Mouse (Mus musculus) hindbrain, postnatal 0 days (tissue): ENCODE data around the gene Taf12. TPM values are rescaled to one million over a fixed set of nuclear protein-coding genes. Genes with fewer than 3 reads are reported as not detected.

ENCODE experiments used
- ATAC-seq: fragments of 200-750 bp; cut with Nextera tagmentation; 2 replicates; pipeline ENCODE4 v1.8.0; 2017; ENCODE audit warnings: mild to moderate bottlenecking, moderate TSS enrichment, moderate library complexity
- DNase-seq: peaks from one replicate; pipeline ENCODE4 v3.0.0-alpha.2; 2015; ENCODE audit warnings: low spot score
- H3K27ac ChIP-seq: fragments of 300-500 bp; sonication (generic); 2 replicates; pipeline ENCODE4 v1.5.1; 2014; ENCODE audit warnings: mild to moderate bottlenecking
- H3K27me3 ChIP-seq: fragments of 300-500 bp; sonication (generic); 2 replicates; pipeline ENCODE4 v1.6.1; 2014; ENCODE audit warnings: low read length, mixed read lengths; ENCODE audit not compliant: insufficient read depth
- H3K36me3 ChIP-seq: fragments of 300-500 bp; sonication (generic); 2 replicates; pipeline ENCODE4 v1.6.1; 2014; ENCODE audit warnings: low read length, mixed read lengths; ENCODE audit not compliant: insufficient read depth
- H3K4me1 ChIP-seq: fragments of 300-500 bp; sonication (generic); 2 replicates; pipeline ENCODE4 v1.6.1; 2014; ENCODE audit warnings: antibody characterized with exemption, low read length, mixed read lengths; ENCODE audit not compliant: insufficient read depth
- H3K4me2 ChIP-seq: fragments of 300-500 bp; sonication (generic); 2 replicates; pipeline ENCODE4 v1.6.1; 2014; ENCODE audit warnings: low read depth, mild to moderate bottlenecking, low read length, moderate library complexity, mixed read lengths
- H3K4me3 ChIP-seq: fragments of 300-500 bp; sonication (generic); 2 replicates; pipeline ENCODE4 v1.5.1; 2014; ENCODE audit warnings: low read length
- H3K9ac ChIP-seq: fragments of 300-500 bp; sonication (generic); replicated peaks from 2 replicates; pipeline ENCODE4 v1.6.1; 2014; ENCODE audit warnings: mild to moderate bottlenecking, low read length, moderate library complexity, mixed read lengths
- H3K9me3 ChIP-seq: fragments of 300-500 bp; sonication (generic); 2 replicates; pipeline ENCODE4 v1.6.1; 2016; ENCODE audit warnings: low read length, mixed read lengths
- CTCF ChIP-seq: IDR thresholded peaks from 2 replicates; pipeline ENCODE4 v1.5.1; 2016; ENCODE audit warnings: antibody characterized with exemption, control low read depth, low read depth
- WGBS: fragments of 180-500 bp; shearing (Covaris S2); extraction: QIAGEN DNeasy Blood & Tissue Kit; methylation state at CpG from one replicate; pipeline ENCODE4 v1.1.7; 2014; 5-methylcytosine and 5-hydroxymethylcytosine counted together
- polyA plus RNA-seq: library from polyadenylated mRNA; unstranded; fragments of >200 nt; fragmentation: Nextera tagmentation; extraction: Ambion mirVana; gene quantifications from 2 replicates; pipeline ENCODE4 v1.2.1, GENCODE M21; 2015
- total RNA-seq: library from RNA; depleted of rRNA; stranded (reverse); fragments of >200 nt; gene quantifications from 2 replicates; pipeline ENCODE4 v1.2.3, GENCODE M21; 2014; rRNA removed

Gene Taf12
- total RNA-seq: 7.3 and 7.6 TPM in 2 replicates
- polyA plus RNA-seq: 30.0 and 30.5 TPM in 2 replicates

DNA sequence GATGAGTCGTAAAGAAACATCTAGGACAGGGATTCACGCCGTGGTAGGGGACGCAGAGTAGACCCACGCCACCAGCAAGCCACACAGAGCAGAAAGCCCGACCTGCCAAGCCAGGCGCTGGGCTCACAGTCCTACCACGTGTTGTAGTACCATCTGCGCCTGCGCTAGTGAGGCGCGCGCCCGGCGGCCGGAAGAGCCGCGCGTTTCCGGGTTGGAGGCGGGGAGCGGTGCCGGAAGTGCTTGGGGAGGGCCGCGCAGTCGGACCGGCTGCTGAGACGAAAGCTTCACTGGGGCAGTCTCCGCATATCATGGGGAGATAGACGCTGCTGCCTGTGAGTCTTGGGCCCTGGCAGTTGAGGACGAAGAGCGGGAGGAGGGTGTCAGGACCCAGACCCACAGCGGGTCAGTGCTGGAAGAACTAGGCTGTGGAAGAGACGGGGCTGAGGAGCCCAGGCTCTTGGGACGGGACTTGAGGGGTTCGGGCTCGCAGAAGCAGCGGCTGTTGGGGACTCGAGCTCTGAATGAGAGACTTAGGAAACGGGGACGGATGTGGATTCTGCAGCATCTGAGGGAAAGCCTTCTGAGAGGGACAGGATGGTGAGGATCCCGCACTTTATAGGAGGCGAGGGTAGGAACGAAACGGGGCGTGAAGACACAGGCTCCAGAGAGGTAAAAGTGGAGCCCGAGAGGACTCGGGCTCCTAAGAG, at the start of gene Taf12:
Gene Taf12, plus strand, starts transcription at position 220 of the 707 bp plus-strand sequence.
- WGBS: under 1% methylated on average over 48 of the region's 48 CpGs
- peak within 1 kb of the TSS; percentile 96 for H3K4me2 ChIP-seq

DNA sequence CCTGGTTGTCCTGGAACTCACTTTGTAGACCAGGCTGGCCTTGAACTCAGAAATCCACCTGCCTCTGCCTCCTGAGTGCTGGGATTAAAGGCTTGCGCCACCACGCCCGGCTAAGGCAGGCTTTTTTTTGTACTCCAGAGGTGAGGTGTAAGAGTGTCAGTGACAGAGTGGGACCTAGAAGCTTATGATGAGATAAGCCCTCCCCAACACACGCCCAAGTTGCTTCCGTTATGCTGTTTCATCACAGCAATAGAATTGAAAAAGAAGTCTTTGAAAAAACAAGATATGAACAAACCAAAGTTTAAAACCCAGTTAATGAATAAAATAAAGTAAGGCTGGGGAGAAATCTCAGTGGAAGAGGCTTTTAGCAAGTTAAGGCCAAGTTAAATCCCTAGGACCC, 43.8 kb upstream of the Taf12 start:
- DNase-seq: no peak
- Histone ChIP-seq H3K27me3 (no peaks in the 10 kb centered on the region), H3K27ac (no peak overlapping the region), H3K4me3 (no peak overlapping the region), H3K9ac (no peak overlapping the region), H3K4me1 (no peaks in the 10 kb centered on the region), H3K36me3 (peaks cover 74% of the 10 kb centered on the region), H3K4me2 (no peak overlapping the region), H3K9me3 (no peaks in the 10 kb centered on the region)
- WGBS: 98% methylated on average over 5 of the region's 5 CpGs
- no peak for ATAC-seq
- TF ChIP-seq CTCF: no peak

More for the DNA sequence above, at the start of gene Taf12:
- H3K4me1 ChIP-seq: peaks cover 11% of the 10 kb centered on the region; the same call in 1 of the 2 replicates
- no peaks in the 10 kb centered on the region for H3K27me3 ChIP-seq
- DNase-seq: peak; percentile 97
- TF ChIP-seq CTCF: no peak
- peak within 1 kb of the TSS; percentile 80 for H3K4me3 ChIP-seq
- peak within 1 kb of the TSS; percentile 92 for H3K27ac ChIP-seq
- H3K36me3 ChIP-seq: no peaks in the 10 kb centered on the region
- no peaks in the 10 kb centered on the region for H3K9me3 ChIP-seq
- peak; percentile 94 for ATAC-seq
- H3K9ac ChIP-seq: peak within 1 kb of the TSS; percentile 91

DNA sequence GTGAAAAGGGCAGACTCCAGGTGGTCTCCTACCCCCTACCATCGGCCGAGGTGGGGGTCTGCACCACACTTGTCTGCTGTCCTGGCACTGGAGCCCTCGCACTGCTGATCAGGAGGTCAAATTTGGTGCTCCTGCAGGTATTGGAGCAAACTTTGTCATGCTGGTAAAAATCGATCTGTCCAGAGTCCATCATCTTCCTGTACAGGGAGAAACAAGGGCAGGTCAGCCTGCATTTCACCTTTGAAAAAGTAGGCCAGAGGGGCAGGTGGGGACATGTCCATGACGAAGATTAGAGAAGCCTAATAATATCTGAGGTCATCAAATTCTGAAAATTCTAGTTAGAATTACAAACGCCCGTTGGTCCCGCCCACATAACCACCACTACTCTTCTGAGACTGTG, 39.5 kb upstream of the Taf12 start:
- no peak overlapping the region for H3K4me2 ChIP-seq
- H3K36me3 ChIP-seq: peaks cover 57% of the 10 kb centered on the region
- DNase-seq (no peak), ATAC-seq (no peak)
- no peaks in the 10 kb centered on the region for H3K4me1 ChIP-seq
- H3K27me3 ChIP-seq: no peaks in the 10 kb centered on the region
- no peak for TF ChIP-seq CTCF
- no peak overlapping the region for H3K27ac ChIP-seq
- no peak overlapping the region for H3K9ac ChIP-seq
- no peaks in the 10 kb centered on the region for H3K9me3 ChIP-seq
- no peak overlapping the region for H3K4me3 ChIP-seq
- 90% methylated on average over 8 of the region's 8 CpGs for WGBS

DNA sequence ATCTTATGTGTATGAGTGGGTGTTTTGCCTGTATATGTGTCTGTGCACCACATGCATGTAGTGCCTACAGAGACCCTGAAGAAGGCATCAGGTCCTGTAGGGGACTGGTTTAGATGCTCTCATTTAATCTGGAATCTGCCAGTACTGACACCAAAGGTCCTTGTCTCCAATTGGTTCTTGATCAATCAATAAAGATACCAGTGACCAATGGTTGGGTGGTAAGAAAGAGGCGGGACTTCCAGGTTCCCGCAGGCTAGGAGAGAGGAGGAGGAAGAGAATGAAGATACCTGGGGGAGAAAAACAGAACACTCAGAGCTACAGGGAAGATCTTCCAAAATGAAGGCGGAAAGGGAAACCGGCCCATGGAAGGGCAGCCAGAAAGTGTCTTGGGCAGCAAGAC, 35.8 kb upstream of the Taf12 start:
- Histone ChIP-seq H3K27me3 (no peaks in the 10 kb centered on the region), H3K4me1 (no peaks in the 10 kb centered on the region), H3K4me3 (no peak overlapping the region), H3K27ac (no peak overlapping the region), H3K9me3 (no peaks in the 10 kb centered on the region), H3K9ac (no peak overlapping the region), H3K4me2 (no peak overlapping the region), H3K36me3 (peaks cover 48% of the 10 kb centered on the region)
- WGBS: 93% methylated on average over 4 of the region's 4 CpGs
- no peak for ATAC-seq
- DNase-seq: no peak
- no peak for TF ChIP-seq CTCF

DNA sequence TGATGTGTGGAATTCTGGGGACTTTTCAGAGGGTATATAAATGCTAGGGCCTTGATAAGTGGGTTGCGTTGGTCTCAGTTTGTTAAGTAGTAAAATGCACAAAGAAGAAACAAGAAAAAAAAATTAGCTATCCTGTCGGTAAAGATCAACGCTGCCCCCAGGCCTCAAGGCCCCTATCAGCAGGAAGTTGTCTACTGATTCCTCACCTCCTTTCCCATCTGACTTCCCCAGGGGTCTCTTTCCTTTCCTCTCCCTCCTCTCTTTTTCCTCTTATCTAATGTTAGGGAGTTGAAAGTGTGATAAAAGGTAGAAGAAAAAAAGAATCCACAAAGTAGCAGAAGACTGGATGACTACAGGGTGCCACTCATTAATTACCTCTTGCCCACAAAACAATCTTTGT, 33.8 kb upstream of the Taf12 start:
- no peak for ATAC-seq
- WGBS: 90% methylated on average over 3 of the region's 3 CpGs
- Histone ChIP-seq H3K27ac (no peak overlapping the region), H3K4me1 (no peaks in the 10 kb centered on the region), H3K27me3 (no peaks in the 10 kb centered on the region), H3K9me3 (no peaks in the 10 kb centered on the region), H3K36me3 (peaks cover 34% of the 10 kb centered on the region), H3K9ac (no peak overlapping the region), H3K4me2 (no peak overlapping the region), H3K4me3 (no peak overlapping the region)
- no peak for DNase-seq
- TF ChIP-seq CTCF: no peak

DNA sequence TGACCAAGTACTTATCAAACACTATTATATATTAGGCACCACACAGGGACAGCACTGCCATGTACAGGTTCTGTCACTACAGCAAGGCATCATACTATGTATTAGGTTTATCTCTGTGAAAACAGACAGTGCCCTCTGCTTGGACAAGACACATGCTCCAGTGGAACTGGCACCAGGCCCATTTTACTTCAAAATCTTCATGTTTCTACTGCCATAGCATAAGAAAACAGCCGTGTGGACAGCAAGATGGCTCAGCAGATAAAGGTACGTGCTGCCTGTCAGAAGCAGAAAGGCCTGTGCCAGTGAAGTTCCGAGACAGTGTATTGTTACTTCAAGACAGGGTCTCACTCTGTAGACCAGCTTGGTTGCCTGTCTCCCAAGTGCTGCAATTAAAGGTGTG, 33.0 kb upstream of the Taf12 start:
- 88% methylated on average over 3 of the region's 3 CpGs for WGBS
- H3K9me3 ChIP-seq: no peaks in the 10 kb centered on the region

DNA sequence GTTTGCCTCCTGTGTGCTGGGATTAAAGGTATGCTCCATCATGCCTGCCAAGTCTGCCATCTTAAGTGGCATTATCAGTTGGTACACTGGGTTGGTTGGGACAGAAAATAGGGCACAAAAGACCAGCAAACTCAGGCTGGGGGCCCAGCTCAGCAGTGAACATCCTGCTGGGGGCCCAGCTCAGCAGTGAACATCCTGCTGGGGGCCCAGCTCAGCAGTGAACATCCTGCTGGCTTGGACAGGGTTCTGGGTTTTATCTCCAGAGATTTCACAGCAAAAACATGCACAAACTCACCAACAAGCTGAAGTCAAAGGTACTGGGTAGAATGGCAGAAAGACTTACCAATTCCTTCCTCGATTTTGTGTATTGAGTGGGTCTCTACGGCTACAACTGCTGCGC, 28.5 kb upstream of the Taf12 start:
- WGBS: 96% methylated on average over 3 of the region's 3 CpGs
- Histone ChIP-seq H3K4me3 (no peak overlapping the region), H3K4me2 (no peak overlapping the region), H3K9me3 (no peaks in the 10 kb centered on the region), H3K9ac (no peak overlapping the region), H3K36me3 (peaks cover 34% of the 10 kb centered on the region; the same call in 1 of the 2 replicates), H3K27ac (no peak overlapping the region), H3K27me3 (no peaks in the 10 kb centered on the region), H3K4me1 (no peaks in the 10 kb centered on the region)
- ATAC-seq (no peak), DNase-seq (no peak)
- no peak for TF ChIP-seq CTCF

More for the DNA sequence above, 33.0 kb upstream of the Taf12 start:
- DNase-seq: no peak
- Histone ChIP-seq H3K4me1 (no peaks in the 10 kb centered on the region), H3K27ac (no peak overlapping the region), H3K4me3 (no peak overlapping the region), H3K9ac (no peak overlapping the region), H3K27me3 (no peaks in the 10 kb centered on the region), H3K4me2 (no peak overlapping the region), H3K36me3 (peaks cover 32% of the 10 kb centered on the region)
- no peak for TF ChIP-seq CTCF
- no peak for ATAC-seq
